Mouse (Mus musculus) macrophage (primary cell): ENCODE data around the gene Uchl4. TPM values are rescaled to one million over a fixed set of nuclear protein-coding genes. Genes with fewer than 3 reads are reported as not detected.
A peak's percentile ranks its signal among the peaks of the same experiment; 100 is the strongest.

ENCODE experiments used
- H3K27ac ChIP-seq: fragments of 350-480 bp; formaldehyde crosslinking; 2 replicates; pipeline ENCODE4 v1.9.0; 2021
- H3K36me3 ChIP-seq: fragments of 350-480 bp; formaldehyde crosslinking; 2 replicates; pipeline ENCODE4 v1.9.0; 2021; ENCODE audit errors: inconsistent target
- H3K4me3 ChIP-seq: fragments of 350-480 bp; formaldehyde crosslinking; 2 replicates; pipeline ENCODE4 v1.9.0; 2021; ENCODE audit errors: inconsistent target
- H3K79me2 ChIP-seq: fragments of 350-480 bp; formaldehyde crosslinking; 2 replicates; pipeline ENCODE4 v1.9.0; 2021; ENCODE audit errors: inconsistent target
- WGBS: methylation state at CpG from one replicate; pipeline ENCODE4 v1.1.7; 2026; ENCODE audit warnings: inconsistent platforms; ENCODE audit not compliant: missing documents; 5-methylcytosine and 5-hydroxymethylcytosine counted together
- polyA plus RNA-seq: library from polyadenylated mRNA; stranded (reverse); fragments of 250-400 nt; gene quantifications from 3 replicates; pipeline ENCODE4 v1.2.4, GENCODE M21; 2018; ENCODE audit warnings: inconsistent platforms

Gene Uchl4
- polyA plus RNA-seq, 1 experiment from 2014 or later = 0.13 TPM

DNA sequence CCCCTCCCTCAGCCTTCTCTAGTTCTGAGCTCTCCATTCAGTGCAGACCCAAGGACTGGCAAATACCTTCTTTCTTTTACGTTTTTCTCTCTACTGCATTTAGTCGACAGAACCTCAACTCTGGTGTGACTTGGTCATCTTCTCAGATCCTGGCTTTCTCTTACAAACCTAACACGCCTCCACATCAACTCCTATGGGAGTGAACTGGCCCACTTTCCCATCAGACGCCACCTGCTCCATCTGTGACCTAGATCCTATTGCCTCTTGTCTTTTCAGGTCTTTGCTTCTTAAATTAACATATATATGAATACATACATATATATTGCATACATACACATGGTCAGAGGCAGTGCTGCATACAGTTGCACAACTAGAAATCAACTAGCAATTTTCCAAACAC, 38.8 kb downstream of the Uchl4 start:
- Histone ChIP-seq H3K79me2 (no peaks in the 10 kb centered on the region), H3K4me3 (no peak overlapping the region), H3K36me3 (no peaks in the 10 kb centered on the region), H3K27ac (no peak overlapping the region)
- WGBS = 84% methylated on average over 4 of the region's 4 CpGs

DNA sequence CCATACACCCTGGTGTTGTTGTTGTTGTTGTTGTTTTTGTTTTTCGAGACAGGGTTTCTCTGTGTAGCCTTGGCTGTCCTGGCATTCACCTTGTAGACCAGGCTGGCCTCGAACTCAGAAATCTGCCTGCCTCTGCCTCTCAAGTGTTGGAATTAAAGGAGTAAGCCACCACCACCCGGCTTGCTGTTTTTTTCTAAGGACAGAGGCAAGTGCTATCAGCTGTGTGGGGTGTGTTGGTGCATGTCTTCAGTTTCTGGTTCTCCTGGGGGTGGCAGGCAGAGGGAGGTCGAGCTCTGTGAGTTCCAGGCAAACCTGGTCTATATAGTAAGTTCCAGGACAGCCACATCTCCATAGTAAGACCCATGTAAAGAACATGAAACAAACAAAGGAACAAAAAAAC, 39.3 kb downstream of the Uchl4 start:
- 85% methylated on average over 4 of the region's 4 CpGs for WGBS
- no peak overlapping the region for H3K27ac ChIP-seq
- no peaks in the 10 kb centered on the region for H3K36me3 ChIP-seq
- H3K79me2 ChIP-seq = no peaks in the 10 kb centered on the region
- no peak overlapping the region for H3K4me3 ChIP-seq

DNA sequence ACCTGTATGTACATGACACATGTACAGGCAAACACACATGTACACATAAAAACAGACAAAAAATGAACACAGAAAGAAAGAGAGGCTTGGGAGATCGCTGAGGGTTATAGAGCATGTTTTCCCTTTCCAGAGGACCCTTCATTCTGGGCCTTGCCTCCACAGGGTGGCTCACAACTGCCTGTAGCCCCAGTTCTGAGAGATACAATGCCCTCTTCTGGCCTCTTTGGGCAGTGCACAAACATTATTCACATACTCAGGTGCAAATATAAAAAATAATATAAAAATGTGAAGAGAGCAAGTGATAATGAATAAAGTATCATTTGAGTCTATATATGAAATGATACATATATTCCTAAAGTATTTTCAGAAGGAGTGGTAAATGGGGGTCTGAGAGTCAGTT, 39.9 kb downstream of the Uchl4 start:
- no peaks in the 10 kb centered on the region for H3K36me3 ChIP-seq
- H3K79me2 ChIP-seq = no peaks in the 10 kb centered on the region
- no peak overlapping the region for H3K27ac ChIP-seq
- H3K4me3 ChIP-seq = no peak overlapping the region
- WGBS = 60% methylated on average over 1 of the region's 1 CpGs

DNA sequence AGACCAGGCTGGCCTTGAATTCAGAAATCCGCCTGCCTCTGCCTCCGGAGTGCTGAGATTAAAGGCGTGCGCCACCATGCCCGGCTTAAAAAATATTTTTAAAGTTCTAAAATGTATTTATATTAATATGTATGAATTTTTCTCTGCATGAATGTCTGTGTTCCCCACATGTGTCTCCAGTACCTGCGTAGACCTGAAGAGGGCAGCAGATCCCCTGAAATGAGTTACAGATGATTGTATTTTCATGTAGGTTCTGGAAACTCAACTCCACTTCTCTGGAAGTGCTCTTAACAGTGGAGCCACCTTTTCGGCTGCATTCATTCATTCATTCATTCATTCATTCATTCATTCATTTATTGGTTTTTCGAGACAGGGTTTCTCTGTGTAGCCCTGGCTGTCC, 42.7 kb downstream of the Uchl4 start:
- Histone ChIP-seq H3K4me3 (no peak overlapping the region), H3K27ac (no peak overlapping the region), H3K36me3 (no peaks in the 10 kb centered on the region), H3K79me2 (peaks cover 11% of the 10 kb centered on the region)
- WGBS = 59% methylated on average over 7 of the region's 8 CpGs

DNA sequence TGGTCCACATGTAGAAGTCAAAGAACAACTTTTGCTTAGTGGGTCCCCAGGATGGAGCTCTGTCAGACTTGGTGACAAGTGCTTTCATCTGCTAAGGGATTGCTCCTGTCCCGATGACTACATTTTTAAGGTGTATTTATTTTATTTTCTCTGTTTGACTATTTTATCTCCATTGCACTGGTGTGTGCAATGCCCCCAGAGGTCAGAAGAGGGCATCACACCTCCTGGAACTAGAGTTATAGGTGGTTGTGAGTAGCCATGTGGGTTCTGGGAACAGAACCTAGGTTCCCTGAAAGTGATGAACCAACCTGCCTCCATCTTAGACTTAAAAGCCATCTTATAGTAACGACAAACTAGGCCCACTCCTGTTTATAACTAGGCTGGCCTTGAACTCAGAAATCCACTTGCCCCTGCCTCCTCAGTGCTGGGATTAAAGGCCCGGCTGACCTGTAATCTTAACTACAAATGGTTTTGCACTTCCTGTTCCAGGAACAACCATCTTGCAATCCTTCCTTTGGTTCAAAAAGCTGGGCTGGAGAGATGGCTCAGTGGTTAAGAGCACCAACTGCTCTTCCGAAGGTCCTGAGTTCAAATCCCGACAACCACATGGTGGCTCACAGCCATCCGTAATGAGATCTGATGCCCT, 43.8 kb downstream of the Uchl4 start:
- H3K36me3 ChIP-seq = no peaks in the 10 kb centered on the region
- no peak overlapping the region for H3K4me3 ChIP-seq
- H3K27ac ChIP-seq = no peak overlapping the region
- 91% methylated on average over 6 of the region's 6 CpGs for WGBS
- peaks cover 21% of the 10 kb centered on the region for H3K79me2 ChIP-seq

DNA sequence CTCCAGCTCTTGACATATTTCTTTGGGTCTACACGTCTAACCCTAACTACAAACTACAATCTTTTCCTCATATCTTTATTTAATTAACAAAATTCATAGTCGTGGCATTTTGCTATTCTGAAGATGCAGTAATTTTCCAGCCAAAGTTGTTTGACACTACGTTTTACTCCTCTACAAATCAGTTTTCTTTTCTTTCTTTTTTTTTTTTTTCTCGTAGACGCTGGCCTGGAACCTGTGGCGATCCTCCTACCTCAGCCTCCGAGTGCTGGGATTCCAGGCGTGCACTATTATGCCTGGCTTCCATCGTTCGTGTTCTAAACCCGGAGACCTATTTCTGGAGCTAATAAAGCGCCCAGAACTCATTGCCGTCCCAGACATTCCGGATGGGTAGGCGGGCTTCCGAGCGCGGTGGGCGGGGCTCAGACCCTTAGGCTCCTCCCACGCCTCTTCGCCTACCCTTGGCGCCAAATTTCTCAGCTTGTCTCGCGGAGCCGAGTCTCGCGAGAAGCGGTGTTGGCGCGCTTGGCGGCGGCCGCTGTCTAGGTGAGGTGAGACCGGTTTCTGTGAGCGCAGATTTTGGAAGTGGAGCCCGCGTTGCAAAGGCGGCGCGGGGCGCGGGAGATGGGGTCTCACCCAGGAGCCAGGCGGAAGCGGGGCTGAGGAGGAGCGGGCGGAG, 46.2 kb downstream of the Uchl4 start, which contains the start of gene Tipin:
TSS of gene Tipin (plus strand) at position 477 of the 676 bp plus-strand sequence.
- Histone ChIP-seq H3K27ac (peak within 1 kb of the TSS; percentile 49), H3K79me2 (peaks cover 46% of the 10 kb centered on the region), H3K4me3 (peak within 1 kb of the TSS; percentile 70), H3K36me3 (no peaks in the 10 kb centered on the region)
- WGBS = 1% methylated on average over 46 of the region's 46 CpGs

DNA sequence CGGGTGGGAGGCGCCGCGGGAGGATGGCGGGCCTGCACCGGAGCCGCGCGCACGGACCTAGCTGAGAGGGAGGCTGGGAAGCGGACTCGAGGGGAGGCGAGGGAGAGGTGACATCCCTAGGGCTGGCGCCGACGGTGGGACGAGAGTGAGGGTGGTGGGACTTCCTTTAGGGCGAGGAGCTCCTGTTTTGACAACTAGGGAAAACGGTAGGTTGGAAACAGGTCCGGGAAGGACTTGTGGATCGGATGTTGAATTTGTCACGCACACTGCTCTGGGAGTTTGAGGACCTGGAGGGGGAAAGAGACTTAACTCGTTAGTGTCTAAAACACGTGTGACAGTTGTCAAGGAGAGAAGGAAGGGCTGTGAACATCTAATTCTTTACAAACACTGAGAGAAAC, 46.8 kb downstream of the Uchl4 start:
- Histone ChIP-seq H3K79me2 (peaks cover 47% of the 10 kb centered on the region), H3K4me3 (peak overlapping the region; percentile 70), H3K27ac (peak overlapping the region; percentile 49), H3K36me3 (no peaks in the 10 kb centered on the region)
- 0% methylated on average over 24 of the region's 24 CpGs for WGBS

DNA sequence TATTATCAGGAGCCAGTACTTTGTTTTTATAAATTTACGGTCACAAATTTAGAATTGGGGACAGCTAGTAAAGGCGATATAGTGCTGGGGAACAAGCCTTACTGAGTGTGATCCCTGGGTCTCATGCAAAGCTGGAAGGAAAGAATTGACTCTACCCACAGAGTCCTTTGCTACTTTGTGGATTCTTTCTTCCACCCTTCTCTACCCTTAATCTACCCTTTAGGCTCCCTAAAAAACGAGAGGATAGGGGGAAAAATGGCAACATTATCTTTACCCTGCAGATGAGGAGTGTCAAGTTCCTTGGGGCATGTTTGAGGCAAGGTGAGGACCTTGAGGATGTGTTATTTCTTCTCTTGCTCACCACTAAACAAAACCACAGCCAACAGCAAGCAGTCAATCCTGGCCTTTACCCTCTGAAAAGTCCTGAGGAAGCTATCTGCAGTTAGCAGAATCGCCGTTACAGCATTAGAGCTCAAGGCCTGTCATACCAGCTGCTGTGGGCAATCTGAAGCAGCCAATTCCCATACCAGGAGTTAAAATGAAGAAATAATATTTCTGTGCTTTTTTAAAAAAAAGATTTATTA, 47.5 kb downstream of the Uchl4 start:
- 25% methylated on average over 5 of the region's 5 CpGs for WGBS
- Histone ChIP-seq H3K4me3 (peak overlapping the region; percentile 70), H3K36me3 (no peaks in the 10 kb centered on the region), H3K27ac (peak overlapping the region; percentile 49), H3K79me2 (peaks cover 47% of the 10 kb centered on the region)

Other genes starting within 250 kb of the Uchl4 start
- 0.09 to 5.5 TPM (median 0.29 TPM) in 3 replicates for gene Smad6, start 213.1 kb upstream of the Uchl4 start, polyA plus RNA-seq
- not detected in 3 replicates for gene Lctl, start 118.1 kb upstream of the Uchl4 start, polyA plus RNA-seq
- 1.1 to 13.3 TPM (median 12.2 TPM) in 3 replicates for gene Zwilch, start 62.1 kb upstream of the Uchl4 start, polyA plus RNA-seq
- 739 to 959 TPM (median 766 TPM) in 3 replicates for gene Rpl4, start 61.8 kb upstream of the Uchl4 start, polyA plus RNA-seq
- 54.1 to 107 TPM (median 56.0 TPM) in 3 replicates for gene Snapc5, start 55.9 kb upstream of the Uchl4 start, polyA plus RNA-seq
- 30.9 to 88.8 TPM (median 78.1 TPM) in 3 replicates for gene Map2k1, start 18.4 kb downstream of the Uchl4 start, polyA plus RNA-seq
- gene Tipin, start 46.4 kb downstream of the Uchl4 start, polyA plus RNA-seq = 13.3 to 77.2 TPM (median 22.0 TPM) in 3 replicates
- 13.3 to 16.9 TPM (median 14.4 TPM) in 3 replicates for gene Dis3l, start 106.1 kb downstream of the Uchl4 start, polyA plus RNA-seq
- gene Megf11, start 150.4 kb downstream of the Uchl4 start, polyA plus RNA-seq = not detected in 3 replicates